Mouse (Mus musculus): Measurements from ENCODE around the gene Jak3. TPM values are rescaled to one million over a fixed set of nuclear protein-coding genes. Genes with fewer than 3 reads are reported as not detected.
"Not testable (repeated sequence)": the region's sequence is repeated elsewhere in the genome, so short reads cannot be mapped to it uniquely, and the experiment has no call there.

Gene Jak3
- polyA plus RNA-seq, 1 experiment from 2014 or later = 4.2 TPM

DNA sequence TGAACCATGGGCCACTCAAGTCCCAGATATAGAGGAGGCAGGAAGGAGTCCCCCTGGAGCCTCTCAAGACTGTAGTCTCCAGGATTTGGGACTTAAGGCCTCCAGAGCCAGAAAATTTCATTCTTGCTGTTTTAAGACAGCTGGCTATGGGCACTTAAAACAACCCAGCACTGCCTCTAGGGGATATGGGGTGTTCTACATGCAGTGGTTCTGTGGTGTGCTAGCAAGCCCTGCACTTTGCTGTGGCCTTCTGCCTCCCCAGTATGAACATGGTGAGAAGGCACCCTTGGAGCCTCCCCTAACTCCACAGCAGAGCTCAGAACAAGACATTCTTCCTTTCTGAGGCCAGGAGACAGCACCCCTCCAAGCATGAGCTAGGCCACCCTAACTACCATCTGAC is 62.2 kb downstream of the Jak3 start:
- not testable (repeated sequence) for H3K4me2 ChIP-seq (replicated peaks); H3K4me1 ChIP-seq; ATAC-seq (ENCODE audit: low FRiP score, low read depth); H3K36me3 ChIP-seq; H3K4me3 ChIP-seq; H3K9me3 ChIP-seq; H3K9ac ChIP-seq; H3K27ac ChIP-seq
- peaks cover 13% of the 10 kb centered on the region for H3K27me3 ChIP-seq

Small RNA genes within 50 kb of the gene (microRNA-seq; reads per million reads assigned to microRNA genes)
- gene Mir6769b = not detected

Other genes starting within 250 kb of the Jak3 start
- gene Abhd8, start 212.6 kb upstream of the Jak3 start, polyA plus RNA-seq (2015; fragmentation: Nextera tagmentation; extraction: Ambion mirVana) = 75.2 and 75.7 TPM in 2 replicates
- 151 and 152 TPM in 2 replicates for gene Mrpl34, start 211.3 kb upstream of the Jak3 start, polyA plus RNA-seq (2015; fragmentation: Nextera tagmentation; extraction: Ambion mirVana)
- 98.8 and 105 TPM in 2 replicates for gene Dda1, start 207.1 kb upstream of the Jak3 start, polyA plus RNA-seq (2015; fragmentation: Nextera tagmentation; extraction: Ambion mirVana)
- gene Ano8, start 190.3 kb upstream of the Jak3 start, polyA plus RNA-seq (2015; fragmentation: Nextera tagmentation; extraction: Ambion mirVana) = 1.5 and 1.7 TPM in 2 replicates
- 23.6 and 25.0 TPM in 2 replicates for gene Gtpbp3, start 188.2 kb upstream of the Jak3 start, polyA plus RNA-seq (2015; fragmentation: Nextera tagmentation; extraction: Ambion mirVana)
- gene Plvap, start 164.5 kb upstream of the Jak3 start, polyA plus RNA-seq (2015; fragmentation: Nextera tagmentation; extraction: Ambion mirVana) = 58.5 and 59.4 TPM in 2 replicates
- 0.41 and 0.78 TPM in 2 replicates for gene Ccdc194, start 150.6 kb upstream of the Jak3 start, polyA plus RNA-seq (2015; fragmentation: Nextera tagmentation; extraction: Ambion mirVana)
- 21.0 and 22.3 TPM in 2 replicates for gene Bst2, start 138.8 kb upstream of the Jak3 start, polyA plus RNA-seq (2015; fragmentation: Nextera tagmentation; extraction: Ambion mirVana)
- gene Mvb12a, start 133.4 kb upstream of the Jak3 start, polyA plus RNA-seq (2015; fragmentation: Nextera tagmentation; extraction: Ambion mirVana) = 80.7 and 83.6 TPM in 2 replicates
- gene Tmem221, start 117.4 kb upstream of the Jak3 start, polyA plus RNA-seq (2015; fragmentation: Nextera tagmentation; extraction: Ambion mirVana) = 0.27 and 0.64 TPM in 2 replicates
- gene Nxnl1, start 109.7 kb upstream of the Jak3 start, polyA plus RNA-seq (2015; fragmentation: Nextera tagmentation; extraction: Ambion mirVana) = not detected in 2 replicates
- gene Slc27a1, start 107.4 kb upstream of the Jak3 start, polyA plus RNA-seq (2015; fragmentation: Nextera tagmentation; extraction: Ambion mirVana) = 52.2 and 52.3 TPM in 2 replicates
- 210 and 212 TPM in 2 replicates for gene Pgls, start 84.1 kb upstream of the Jak3 start, polyA plus RNA-seq (2015; fragmentation: Nextera tagmentation; extraction: Ambion mirVana)
- 4.0 and 5.7 TPM in 2 replicates for gene Fam129c, start 78.6 kb upstream of the Jak3 start, polyA plus RNA-seq (2015; fragmentation: Nextera tagmentation; extraction: Ambion mirVana)
- gene Colgalt1, start 65.3 kb upstream of the Jak3 start, polyA plus RNA-seq (2015; fragmentation: Nextera tagmentation; extraction: Ambion mirVana) = 85.6 and 87.6 TPM in 2 replicates
- gene Unc13a, start 4.5 kb upstream of the Jak3 start, polyA plus RNA-seq (2015; fragmentation: Nextera tagmentation; extraction: Ambion mirVana) = 0.75 and 0.77 TPM in 2 replicates
- gene Insl3, start 12.9 kb downstream of the Jak3 start, polyA plus RNA-seq (2015; fragmentation: Nextera tagmentation; extraction: Ambion mirVana) = 0.48 and 0.55 TPM in 2 replicates
- gene B3gnt3, start 25.5 kb downstream of the Jak3 start, polyA plus RNA-seq (2015; fragmentation: Nextera tagmentation; extraction: Ambion mirVana) = 0.77 and 0.92 TPM in 2 replicates
- gene Fcho1, start 49.4 kb downstream of the Jak3 start, polyA plus RNA-seq (2015; fragmentation: Nextera tagmentation; extraction: Ambion mirVana) = 4.0 and 4.8 TPM in 2 replicates
- gene Zfp709, start 205.7 kb downstream of the Jak3 start, polyA plus RNA-seq (2015; fragmentation: Nextera tagmentation; extraction: Ambion mirVana) = 7.1 and 7.9 TPM in 2 replicates
- gene Zfp882, start 232.3 kb downstream of the Jak3 start, polyA plus RNA-seq (2015; fragmentation: Nextera tagmentation; extraction: Ambion mirVana) = 9.1 and 9.8 TPM in 2 replicates
- 26.8 and 29.5 TPM in 2 replicates for gene Zfp617, start 232.3 kb downstream of the Jak3 start, polyA plus RNA-seq (2015; fragmentation: Nextera tagmentation; extraction: Ambion mirVana)

Data from limb, embryonic 13.5 days (tissue).